Mouse (Mus musculus): ENCODE data around the gene Spry1. TPM values are rescaled to one million over a fixed set of nuclear protein-coding genes. Genes with fewer than 3 reads are reported as not detected.
"Not testable (repeated sequence)": the region's sequence is repeated elsewhere in the genome, so short reads cannot be mapped to it uniquely, and the experiment has no call there.

Spry1 gene
- total and polyA plus RNA-seq, 3 experiments, result not detected

DNA sequence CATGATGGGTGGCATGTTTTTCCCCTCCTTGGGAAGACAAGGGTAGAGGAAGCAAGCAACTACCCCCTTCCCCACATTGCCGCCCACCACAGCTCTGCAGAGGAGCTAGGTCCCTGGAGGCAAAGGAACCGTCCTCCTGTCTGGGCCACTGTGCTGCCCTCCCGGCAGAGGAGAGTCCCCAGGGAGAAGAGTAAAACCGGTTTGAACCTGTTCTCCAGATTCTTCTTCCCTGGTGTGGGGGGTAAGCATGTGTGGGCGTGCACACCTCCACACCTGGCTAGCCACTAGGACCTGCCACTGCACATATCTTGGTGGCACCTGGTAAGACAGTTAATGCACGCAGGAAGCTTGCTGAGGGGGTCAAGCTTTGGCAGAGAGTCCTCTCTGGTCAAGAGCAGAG lies 43.2 kb upstream of the Spry1 start:
- TF ChIP-seq MEF2A (IDR thresholded peaks at IDR 0.05; ENCODE audit: borderline replicate concordance, low read depth, low read length) (no peak), RCOR1 (conservative IDR thresholded peaks at IDR 0.05; ENCODE audit: low read depth, low read length) (no peak), ZKSCAN1 (IDR thresholded peaks at IDR 0.05; ENCODE audit: borderline replicate concordance, low read depth, low read length) (no peak), IRF4 (IDR thresholded peaks at IDR 0.05; ENCODE audit: low read depth, low read length) (no peak), NELFE (IDR thresholded peaks at IDR 0.05; ENCODE audit: low read depth, low read length) (no peak), UBTF (IDR thresholded peaks at IDR 0.05; ENCODE audit: low read depth, low read length) (no peak), POLR2A (IDR thresholded peaks at IDR 0.05; ENCODE audit: low read depth, low read length) (no peak), USF1 (IDR thresholded peaks at IDR 0.05; ENCODE audit: low read depth, low read length) (no peak), MAFK (IDR thresholded peaks at IDR 0.05; ENCODE audit: insufficient replicate concordance, low read length) (no peak), CTCF (conservative IDR thresholded peaks at IDR 0.05 in 1 of 2, IDR thresholded peaks at IDR 0.05 in 1 of 2; ENCODE audit: low read depth in 2 of 2, low read length in 2 of 2) (no peak), GABPA (IDR thresholded peaks at IDR 0.05; ENCODE audit: insufficient replicate concordance, low read depth, low read length) (no peak), JUN (IDR thresholded peaks at IDR 0.05; ENCODE audit: insufficient read depth, low read depth, low read length) (no peak), ETS1 (conservative IDR thresholded peaks at IDR 0.05; ENCODE audit: low read depth, low read length) (no peak)
- Histone ChIP-seq H3K9ac (ENCODE audit: insufficient read depth, low read depth) (no peak overlapping the region), H3K4me2 (ENCODE audit: insufficient read depth, low read depth, poor library complexity, severe bottlenecking) (no peak overlapping the region), H3K4me3 (replicated peaks in 1 of 3; ENCODE audit: low read depth in 2 of 3, low read length in 2 of 3, poor library complexity in 1 of 3) (no peak overlapping the region), H3K4me1 (ENCODE audit: control insufficient read depth in 1 of 2, insufficient read depth in 2 of 2) (peaks cover 0 to 10% of the 10 kb centered on the region in 2 experiments; a peak in 2 of 4 replicates), H3K79me2 (replicated peaks; ENCODE audit: control insufficient read depth, extremely low read depth, insufficient read depth, poor library complexity, severe bottlenecking) (no peaks in the 10 kb centered on the region), H3K27me3 (replicated peaks) (no peaks in the 10 kb centered on the region), H3K9me3 (replicated peaks; ENCODE audit: low read length) (no peaks in the 10 kb centered on the region), H3K27ac (ENCODE audit: insufficient read depth, low read depth) (no peak overlapping the region), H3K36me3 (replicated peaks in 1 of 2; ENCODE audit: control insufficient read depth in 1 of 2, insufficient read depth in 1 of 2, low read length in 1 of 2) (no peaks in the 10 kb centered on the region)
- dilution Hi-C loops (cut with MboI; ENCODE audit: extremely low pct_ligation_motif_present, extremely low pct_unique_long_range_greater_than_20kb, low sequenced_read_pairs), result no loop called here
- DNase-seq (ENCODE audit: extremely low read depth), result no peak
- in situ Hi-C loops (cut with MboI; ENCODE audit: low pct_ligation_motif_present, low pct_unique_long_range_greater_than_20kb, low sequenced_read_pairs), result no loop called here

DNA sequence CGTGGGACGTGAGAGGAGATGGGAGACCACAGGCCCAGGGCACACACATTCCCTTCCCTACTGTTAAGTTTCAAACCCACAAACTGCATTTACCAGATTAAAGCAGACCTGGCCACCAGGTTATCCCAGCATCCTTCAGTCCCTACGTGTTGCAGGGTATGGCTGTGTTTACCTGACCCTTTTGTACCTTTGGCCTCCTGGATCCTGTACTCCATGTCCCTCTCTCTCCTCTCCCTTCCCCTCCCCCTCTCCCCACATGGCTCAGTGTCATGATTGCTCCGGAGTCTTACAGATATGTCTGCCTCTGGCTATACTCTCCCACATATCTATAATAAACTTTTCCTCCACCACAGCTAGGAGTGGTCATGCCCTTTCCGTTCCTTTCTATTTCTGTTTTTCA lies 42.5 kb upstream of the Spry1 start:
- no peaks in the 10 kb centered on the region for H3K9me3 ChIP-seq (replicated peaks; ENCODE audit: low read length)
- H3K36me3 ChIP-seq (replicated peaks in 1 of 2; ENCODE audit: control insufficient read depth in 1 of 2, insufficient read depth in 1 of 2, low read length in 1 of 2), result no peaks in the 10 kb centered on the region
- H3K27me3 ChIP-seq (replicated peaks), result no peaks in the 10 kb centered on the region
- in situ Hi-C loops (cut with MboI; ENCODE audit: low pct_ligation_motif_present, low pct_unique_long_range_greater_than_20kb, low sequenced_read_pairs) (no loop called here), dilution Hi-C loops (cut with MboI; ENCODE audit: extremely low pct_ligation_motif_present, extremely low pct_unique_long_range_greater_than_20kb, low sequenced_read_pairs) (no loop called here)
- H3K4me1 ChIP-seq (ENCODE audit: control insufficient read depth in 1 of 2, insufficient read depth in 2 of 2), result peaks cover 0 to 10% of the 10 kb centered on the region in 2 experiments; a peak in 2 of 4 replicates
- H3K27ac ChIP-seq (ENCODE audit: insufficient read depth, low read depth), result no peak overlapping the region
- H3K9ac ChIP-seq (ENCODE audit: insufficient read depth, low read depth), result no peak overlapping the region
- H3K4me3 ChIP-seq (replicated peaks in 1 of 3; ENCODE audit: low read depth in 2 of 3, low read length in 2 of 3, poor library complexity in 1 of 3), result no peak overlapping the region
- H3K4me2 ChIP-seq (ENCODE audit: insufficient read depth, low read depth, poor library complexity, severe bottlenecking), result no peak overlapping the region
- H3K79me2 ChIP-seq (replicated peaks; ENCODE audit: control insufficient read depth, extremely low read depth, insufficient read depth, poor library complexity, severe bottlenecking), result no peaks in the 10 kb centered on the region
- DNase-seq (ENCODE audit: extremely low read depth), result no peak
- no peak for TF ChIP-seq ZC3H11A (IDR thresholded peaks at IDR 0.05; ENCODE audit: low read depth, low read length)
- no peak for TF ChIP-seq NELFE (IDR thresholded peaks at IDR 0.05; ENCODE audit: low read depth, low read length)
- TF ChIP-seq SIN3A (IDR thresholded peaks at IDR 0.05; ENCODE audit: low read length), result no peak
- TF ChIP-seq RAD21 (IDR thresholded peaks at IDR 0.05; ENCODE audit: low read depth, low read length), result no peak
- no peak for TF ChIP-seq POLR2A (IDR thresholded peaks at IDR 0.05; ENCODE audit: low read depth, low read length)
- no peak for TF ChIP-seq CHD2 (IDR thresholded peaks at IDR 0.05; ENCODE audit: low read length)
- no peak for TF ChIP-seq UBTF (IDR thresholded peaks at IDR 0.05; ENCODE audit: low read depth, low read length)
- TF ChIP-seq MXI1 (IDR thresholded peaks at IDR 0.05; ENCODE audit: low read depth, low read length), result no peak
- TF ChIP-seq MYC (IDR thresholded peaks at IDR 0.05; ENCODE audit: low read depth, low read length), result no peak
- TF ChIP-seq MAFK (IDR thresholded peaks at IDR 0.05; ENCODE audit: insufficient replicate concordance, low read length), result no peak
- TF ChIP-seq MAX (IDR thresholded peaks at IDR 0.05; ENCODE audit: low read length), result no peak
- no peak for TF ChIP-seq USF2 (conservative IDR thresholded peaks at IDR 0.05; ENCODE audit: low read depth, low read length)
- TF ChIP-seq NRF1 (IDR thresholded peaks at IDR 0.05; ENCODE audit: low read depth, low read length), result no peak
- no peak for TF ChIP-seq CTCF (conservative IDR thresholded peaks at IDR 0.05 in 1 of 2, IDR thresholded peaks at IDR 0.05 in 1 of 2; ENCODE audit: low read depth in 2 of 2, low read length in 2 of 2)
- TF ChIP-seq TBP (conservative IDR thresholded peaks at IDR 0.05; ENCODE audit: low read depth, low read length), result no peak
- no peak for TF ChIP-seq KAT2A (IDR thresholded peaks at IDR 0.05; ENCODE audit: insufficient replicate concordance, low read length)

- H3K9me3 ChIP-seq (replicated peaks; ENCODE audit: low read length); H3K79me2 ChIP-seq (replicated peaks; ENCODE audit: control insufficient read depth, extremely low read depth, insufficient read depth, poor library complexity, severe bottlenecking); H3K36me3 ChIP-seq (replicated peaks in 1 of 2; ENCODE audit: control insufficient read depth in 1 of 2, insufficient read depth in 1 of 2, low read length in 1 of 2); dilution Hi-C loops (cut with MboI; ENCODE audit: extremely low pct_ligation_motif_present, extremely low pct_unique_long_range_greater_than_20kb, low sequenced_read_pairs); H3K4me3 ChIP-seq (replicated peaks in 1 of 3; ENCODE audit: low read depth in 2 of 3, low read length in 2 of 3, poor library complexity in 1 of 3); H3K27ac ChIP-seq (ENCODE audit: insufficient read depth, low read depth); H3K27me3 ChIP-seq (replicated peaks); in situ Hi-C loops (cut with MboI; ENCODE audit: low pct_ligation_motif_present, low pct_unique_long_range_greater_than_20kb, low sequenced_read_pairs); H3K9ac ChIP-seq (ENCODE audit: insufficient read depth, low read depth); H3K4me2 ChIP-seq (ENCODE audit: insufficient read depth, low read depth, poor library complexity, severe bottlenecking); DNase-seq (ENCODE audit: extremely low read depth): not testable (repeated sequence)
- H3K4me1 ChIP-seq (ENCODE audit: control insufficient read depth in 1 of 2, insufficient read depth in 2 of 2), result peaks cover 7 to 24% of the 10 kb centered on the region in 2 experiments
Measured at GRCm38 (mm10) chr3:37599641-37600040, 40.1 kb upstream of the Spry1 start.

All from CH12.LX (cell line).